Mouse (Mus musculus) MEL (cell line): ENCODE measurements around the gene Lao1.

ENCODE experiments used
- CTCF ChIP-seq, 3 experiments: IDR thresholded peaks in 2 of 3; conservative IDR thresholded peaks in 1 of 3; 2 replicates each; pipeline ENCODE4 v1.5.1; 2011 to 2012; ENCODE audit warnings: low read length in 3 of 3, low read depth in 2 of 3, mild to moderate bottlenecking in 2 of 3, improper control_type of control experiment in 1 of 3, inconsistent platforms in 1 of 3, mixed read lengths in 1 of 3, moderate library complexity in 1 of 3; ENCODE audit not compliant: control insufficient read depth in 1 of 3, insufficient read depth in 1 of 3, poor library complexity in 1 of 3, severe bottlenecking in 1 of 3
- EP300 ChIP-seq, 2 experiments: IDR thresholded peaks; 2 replicates each; pipeline ENCODE4 v1.6.1; 2011; ENCODE audit warnings: improper control_type of control experiment in 2 of 2, low read length in 2 of 2, low read depth in 1 of 2, mild to moderate bottlenecking in 1 of 2
- GABPA ChIP-seq: IDR thresholded peaks from 2 replicates; pipeline ENCODE4 v1.6.1; 2012; ENCODE audit warnings: low read depth, mild to moderate bottlenecking, inconsistent platforms, low read length, improper control_type of control experiment, moderate library complexity
- POLR2A ChIP-seq, 2 experiments: IDR thresholded peaks; 2 replicates each; pipeline ENCODE4 v1.6.1; 2011 to 2012; ENCODE audit warnings: low read length in 2 of 2, mild to moderate bottlenecking in 2 of 2, control low read depth in 1 of 2, improper control_type of control experiment in 1 of 2, low read depth in 1 of 2, moderate library complexity in 1 of 2; ENCODE audit not compliant: control insufficient read depth in 1 of 2, insufficient read depth in 1 of 2, poor library complexity in 1 of 2
- RCOR1 ChIP-seq: IDR thresholded peaks from 2 replicates; pipeline ENCODE4 v1.6.1; 2012; ENCODE audit warnings: low read depth, mild to moderate bottlenecking, inconsistent platforms, low read length, improper control_type of control experiment

DNA sequence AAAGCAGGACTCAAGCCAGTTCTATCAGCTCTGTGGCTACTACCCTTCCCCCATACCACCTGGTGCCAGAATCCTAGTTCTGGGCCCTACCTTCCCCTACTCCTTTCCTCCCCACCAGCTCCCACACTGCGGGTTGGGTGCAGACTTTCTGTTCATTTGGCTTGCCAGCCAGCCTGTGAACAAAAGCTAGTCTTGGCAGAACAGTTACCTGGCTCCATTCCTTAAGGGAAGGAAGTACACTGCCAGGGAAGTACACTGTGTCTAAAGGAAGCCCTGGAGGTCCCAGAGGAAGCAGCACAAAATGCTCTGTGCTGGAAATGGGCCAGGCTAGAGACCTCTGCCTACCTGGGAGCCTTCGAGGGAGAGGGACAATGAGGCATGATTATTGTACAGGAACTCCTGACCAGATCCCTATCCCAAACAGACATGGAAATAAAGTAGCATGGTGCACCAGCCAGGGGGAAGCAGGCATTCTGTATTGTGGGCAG lies at the start of gene Lao1:
- TF ChIP-seq POLR2A (IDR thresholded peaks at IDR 0.05; ENCODE audit: control insufficient read depth in 1 of 2, insufficient read depth in 1 of 2, low read depth in 1 of 2, low read length in 2 of 2, poor library complexity in 1 of 2) (no peak), RCOR1 (no peak), EP300 (IDR thresholded peaks at IDR 0.05; ENCODE audit: low read depth in 1 of 2, low read length in 2 of 2) (no peak), GABPA (no peak), CTCF (IDR thresholded peaks at IDR 0.05 in 2 of 3, conservative IDR thresholded peaks at IDR 0.05 in 1 of 3; ENCODE audit: control insufficient read depth in 1 of 3, insufficient read depth in 1 of 3, low read depth in 2 of 3, low read length in 3 of 3, poor library complexity in 1 of 3, severe bottlenecking in 1 of 3) (no peak)
